Mouse (Mus musculus): Measurements from ENCODE around the gene Gstm7. TPM values are rescaled to one million over a fixed set of nuclear protein-coding genes. Genes with fewer than 3 reads are reported as not detected.

Gene Gstm7
- total and polyA plus RNA-seq, 3 experiments: not detected

- Histone ChIP-seq H3K9me3 (replicated peaks; ENCODE audit: low read length) (no peaks in the 10 kb centered on the region), H3K36me3 (replicated peaks in 1 of 2; ENCODE audit: control insufficient read depth in 1 of 2, insufficient read depth in 1 of 2, low read length in 1 of 2) (no peaks in the 10 kb centered on the region), H3K9ac (ENCODE audit: insufficient read depth, low read depth) (no peak overlapping the region), H3K27me3 (replicated peaks) (peaks cover 2% of the 10 kb centered on the region), H3K4me3 (replicated peaks in 1 of 3; ENCODE audit: low read depth in 2 of 3, low read length in 2 of 3, poor library complexity in 1 of 3) (no peak overlapping the region), H3K4me2 (ENCODE audit: insufficient read depth, low read depth, poor library complexity, severe bottlenecking) (no peak overlapping the region), H3K4me1 (ENCODE audit: control insufficient read depth in 1 of 2, insufficient read depth in 2 of 2) (no peaks in the 10 kb centered on the region), H3K27ac (ENCODE audit: insufficient read depth, low read depth) (no peak overlapping the region), H3K79me2 (replicated peaks; ENCODE audit: control insufficient read depth, extremely low read depth, insufficient read depth, poor library complexity, severe bottlenecking) (no peaks in the 10 kb centered on the region)
- in situ Hi-C loops (cut with MboI; ENCODE audit: low pct_ligation_motif_present, low pct_unique_long_range_greater_than_20kb, low sequenced_read_pairs): loop anchor here (10.0 kb wide), 1 partner anchor 214 kb away; the partner anchor contains the start of gene Gnai3
- dilution Hi-C loops (cut with MboI; ENCODE audit: extremely low pct_ligation_motif_present, extremely low pct_unique_long_range_greater_than_20kb, low sequenced_read_pairs): no loop called here
- DNase-seq (ENCODE audit: extremely low read depth): no peak
- TF ChIP-seq ZC3H11A (IDR thresholded peaks at IDR 0.05; ENCODE audit: low read depth, low read length) (no peak), ETS1 (conservative IDR thresholded peaks at IDR 0.05; ENCODE audit: low read depth, low read length) (no peak), CTCF (conservative IDR thresholded peaks at IDR 0.05 in 1 of 2, IDR thresholded peaks at IDR 0.05 in 1 of 2; ENCODE audit: low read depth in 2 of 2, low read length in 2 of 2) (no peak), ZMIZ1 (IDR thresholded peaks at IDR 0.05; ENCODE audit: low read depth, low read length) (no peak), SIN3A (IDR thresholded peaks at IDR 0.05; ENCODE audit: low read length) (no peak), GABPA (IDR thresholded peaks at IDR 0.05; ENCODE audit: insufficient replicate concordance, low read depth, low read length) (no peak), RCOR1 (conservative IDR thresholded peaks at IDR 0.05; ENCODE audit: low read depth, low read length) (no peak)
Observed at GRCm38 (mm10) chr3:107931134-107931533, 483 bp downstream of the Gstm7 start.

GRCm38 (mm10) chr3:107929731-107930130 lies 1.9 kb downstream of the Gstm7 start:
- Histone ChIP-seq H3K27me3 (replicated peaks) (peaks cover 2% of the 10 kb centered on the region), H3K9ac (ENCODE audit: insufficient read depth, low read depth) (no peak overlapping the region), H3K4me1 (ENCODE audit: control insufficient read depth in 1 of 2, insufficient read depth in 2 of 2) (no peaks in the 10 kb centered on the region), H3K27ac (ENCODE audit: insufficient read depth, low read depth) (no peak overlapping the region), H3K4me3 (replicated peaks in 1 of 3; ENCODE audit: low read depth in 2 of 3, low read length in 2 of 3, poor library complexity in 1 of 3) (no peak overlapping the region), H3K4me2 (ENCODE audit: insufficient read depth, low read depth, poor library complexity, severe bottlenecking) (no peak overlapping the region), H3K79me2 (replicated peaks; ENCODE audit: control insufficient read depth, extremely low read depth, insufficient read depth, poor library complexity, severe bottlenecking) (no peaks in the 10 kb centered on the region), H3K9me3 (replicated peaks; ENCODE audit: low read length) (no peaks in the 10 kb centered on the region), H3K36me3 (replicated peaks in 1 of 2; ENCODE audit: control insufficient read depth in 1 of 2, insufficient read depth in 1 of 2, low read length in 1 of 2) (no peaks in the 10 kb centered on the region)
- in situ Hi-C loops (cut with MboI; ENCODE audit: low pct_ligation_motif_present, low pct_unique_long_range_greater_than_20kb, low sequenced_read_pairs): loop anchor here (10.0 kb wide), 1 partner anchor 215 kb away; the partner anchor contains the start of gene Gnai3
- dilution Hi-C loops (cut with MboI; ENCODE audit: extremely low pct_ligation_motif_present, extremely low pct_unique_long_range_greater_than_20kb, low sequenced_read_pairs): no loop called here
- no peak for TF ChIP-seq POLR2AphosphoS2 (IDR thresholded peaks at IDR 0.05; ENCODE audit: low read depth, low read length)
- no peak for TF ChIP-seq MAX (IDR thresholded peaks at IDR 0.05; ENCODE audit: low read length)
- no peak for TF ChIP-seq CTCF (conservative IDR thresholded peaks at IDR 0.05 in 1 of 2, IDR thresholded peaks at IDR 0.05 in 1 of 2; ENCODE audit: low read depth in 2 of 2, low read length in 2 of 2)
- no peak for TF ChIP-seq UBTF (IDR thresholded peaks at IDR 0.05; ENCODE audit: low read depth, low read length)
- no peak for TF ChIP-seq SMC3 (IDR thresholded peaks at IDR 0.05; ENCODE audit: low read depth, low read length)
- no peak for TF ChIP-seq PAX5 (IDR thresholded peaks at IDR 0.05; ENCODE audit: low read length)
- TF ChIP-seq RAD21 (IDR thresholded peaks at IDR 0.05; ENCODE audit: low read depth, low read length): no peak
- no peak for TF ChIP-seq RCOR1 (conservative IDR thresholded peaks at IDR 0.05; ENCODE audit: low read depth, low read length)
- no peak for DNase-seq (ENCODE audit: extremely low read depth)

- no peaks in the 10 kb centered on the region for H3K79me2 ChIP-seq (replicated peaks; ENCODE audit: control insufficient read depth, extremely low read depth, insufficient read depth, poor library complexity, severe bottlenecking)
- no peaks in the 10 kb centered on the region for H3K36me3 ChIP-seq (replicated peaks in 1 of 2; ENCODE audit: control insufficient read depth in 1 of 2, insufficient read depth in 1 of 2, low read length in 1 of 2)
- no peaks in the 10 kb centered on the region for H3K4me1 ChIP-seq (ENCODE audit: control insufficient read depth in 1 of 2, insufficient read depth in 2 of 2)
- no peak overlapping the region for H3K9ac ChIP-seq (ENCODE audit: insufficient read depth, low read depth)
- in situ Hi-C loops (cut with MboI; ENCODE audit: low pct_ligation_motif_present, low pct_unique_long_range_greater_than_20kb, low sequenced_read_pairs): no loop called here
- peaks cover under 1% of the 10 kb centered on the region for H3K27me3 ChIP-seq (replicated peaks)
- no peak overlapping the region for H3K27ac ChIP-seq (ENCODE audit: insufficient read depth, low read depth)
- no peaks in the 10 kb centered on the region for H3K9me3 ChIP-seq (replicated peaks; ENCODE audit: low read length)
- no peak for TF ChIP-seq ETS1 (conservative IDR thresholded peaks at IDR 0.05; ENCODE audit: low read depth, low read length)
- no peak for TF ChIP-seq RAD21 (IDR thresholded peaks at IDR 0.05; ENCODE audit: low read depth, low read length)
- no peak for TF ChIP-seq MEF2A (IDR thresholded peaks at IDR 0.05; ENCODE audit: borderline replicate concordance, low read depth, low read length)
- no peak for TF ChIP-seq KAT2A (IDR thresholded peaks at IDR 0.05; ENCODE audit: insufficient replicate concordance, low read length)
- no peak for TF ChIP-seq MYC (IDR thresholded peaks at IDR 0.05; ENCODE audit: low read depth, low read length)
- no peak for TF ChIP-seq POLR2AphosphoS2 (IDR thresholded peaks at IDR 0.05; ENCODE audit: low read depth, low read length)
- no peak for TF ChIP-seq USF1 (IDR thresholded peaks at IDR 0.05; ENCODE audit: low read depth, low read length)
- no peak for TF ChIP-seq MAFK (IDR thresholded peaks at IDR 0.05; ENCODE audit: insufficient replicate concordance, low read length)
- TF ChIP-seq CHD1 (IDR thresholded peaks at IDR 0.05; ENCODE audit: low read depth, low read length): no peak
- TF ChIP-seq ZNF384 (IDR thresholded peaks at IDR 0.05; ENCODE audit: low read depth, low read length): no peak
- no peak for TF ChIP-seq JUN (IDR thresholded peaks at IDR 0.05; ENCODE audit: insufficient read depth, low read depth, low read length)
- TF ChIP-seq TBP (conservative IDR thresholded peaks at IDR 0.05; ENCODE audit: low read depth, low read length): no peak
- no peak for TF ChIP-seq POLR2A (IDR thresholded peaks at IDR 0.05; ENCODE audit: low read depth, low read length)
- TF ChIP-seq USF2 (conservative IDR thresholded peaks at IDR 0.05; ENCODE audit: low read depth, low read length): no peak
- no peak for TF ChIP-seq MXI1 (IDR thresholded peaks at IDR 0.05; ENCODE audit: low read depth, low read length)
- dilution Hi-C loops (cut with MboI; ENCODE audit: extremely low pct_ligation_motif_present, extremely low pct_unique_long_range_greater_than_20kb, low sequenced_read_pairs): no loop called here
- no peak overlapping the region for H3K4me3 ChIP-seq (replicated peaks in 1 of 3; ENCODE audit: low read depth in 2 of 3, low read length in 2 of 3, poor library complexity in 1 of 3)
- H3K4me2 ChIP-seq (ENCODE audit: insufficient read depth, low read depth, poor library complexity, severe bottlenecking): no peak overlapping the region
- no peak for DNase-seq (ENCODE audit: extremely low read depth)
Observed at GRCm38 (mm10) chr3:107929243-107929642, 2.4 kb downstream of the Gstm7 start.
